21 mouse cellular contexts compared by ENCODE assay signal in the genomic region with DNA sequence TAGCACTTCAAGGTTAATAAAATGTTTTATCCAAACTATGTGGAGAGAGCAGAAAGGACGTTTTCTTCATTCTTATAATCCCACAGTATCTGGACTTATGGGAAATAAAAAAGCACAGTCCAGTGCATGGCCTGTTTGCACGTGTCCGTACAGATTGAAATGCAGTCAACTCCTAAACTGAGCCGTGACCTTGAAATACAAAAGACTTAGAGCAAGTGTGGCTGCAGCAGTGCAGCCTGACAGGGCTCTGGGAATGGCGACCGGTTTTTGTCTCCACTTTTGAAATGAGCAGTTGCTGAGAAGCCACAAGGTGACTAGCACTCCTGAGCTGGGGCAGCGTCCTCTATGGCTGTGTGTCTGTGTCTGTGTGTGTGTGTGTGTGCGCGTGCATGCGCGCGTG.
A peak's percentile ranks its signal among the peaks of the same experiment; 100 is the strongest.
DNase-seq lines count a peak whose midpoint lies in the region; ATAC-seq and TF ChIP-seq lines count a peak whose summit lies in the region.
"Had no signal": no experiment of that assay in that cellular context is flagged by ENCODE, and none has a peak within 500 bp of the region (broad histone marks: within the 10 kb centered on the region; RNA-seq: fewer than 3 reads in every experiment).

No protein-coding gene starts in this region.

- ATAC-seq in embryonic facial prominence, embryonic 14.5 days (ENCODE audit: low read depth) = no peak
- no peak for ATAC-seq in heart, embryonic 13.5 days (ENCODE audit: extremely low read depth, insufficient number of reproducible peaks, low FRiP score, low TSS enrichment)
- peak; percentile 62 for ATAC-seq in heart, postnatal 0 days (ENCODE audit: insufficient read depth, low read depth)
- ATAC-seq: CD4-positive, CD25-positive, alpha-beta regulatory T cell, adult 4 months; forebrain, embryonic 15.5 days; hindbrain, embryonic 16.5 days; inflammation-experienced regulatory T-cells, adult 6 months; intestine, postnatal 0 days had no signal

- no peaks in the 10 kb centered on the region for H3K4me1 ChIP-seq in embryonic facial prominence, embryonic 14.5 days (ENCODE audit: control insufficient read depth, insufficient read depth, low read length)
- no peaks in the 10 kb centered on the region for H3K4me1 ChIP-seq in embryonic facial prominence, embryonic 10.5 days
- H3K4me1 ChIP-seq in heart, embryonic 13.5 days = peaks cover 19% of the 10 kb centered on the region
- 0 out of 2 replicates have a peak, but pooled peaks cover 7% of the 10 kb centered on the region for H3K4me1 ChIP-seq in heart, postnatal 0 days (ENCODE audit: control insufficient read depth, insufficient read depth)
- H3K4me1 ChIP-seq: forebrain, embryonic 15.5 days; hindbrain, embryonic 12.5 days had no signal

- TF ChIP-seq EP300 in heart, postnatal 0 days (IDR thresholded peaks at IDR 0.05; ENCODE audit: low read depth) = no peak

- no peaks in the 10 kb centered on the region for H3K9me3 ChIP-seq in embryonic facial prominence, embryonic 14.5 days (ENCODE audit: control insufficient read depth, low read length)
- H3K9me3 ChIP-seq in embryonic facial prominence, embryonic 10.5 days = no peaks in the 10 kb centered on the region
- H3K9me3 ChIP-seq in heart, embryonic 13.5 days = no peaks in the 10 kb centered on the region
- no peaks in the 10 kb centered on the region for H3K9me3 ChIP-seq in heart, postnatal 0 days (replicated peaks; ENCODE audit: control insufficient read depth, low read length)
- H3K9me3 ChIP-seq: forebrain, embryonic 15.5 days; hindbrain, embryonic 12.5 days had no signal

- no peak overlapping the region for H3K4me3 ChIP-seq in embryonic facial prominence, embryonic 14.5 days (ENCODE audit: low read depth, low read length)
- H3K4me3 ChIP-seq in embryonic facial prominence, embryonic 10.5 days = no peak overlapping the region
- H3K4me3 ChIP-seq in heart, embryonic 13.5 days = no peak overlapping the region
- H3K4me3 ChIP-seq in heart, postnatal 0 days (ENCODE audit: low read depth, low read length) = no peak overlapping the region
- H3K4me3 ChIP-seq in macrophage (ENCODE audit: inconsistent target) = no peak overlapping the region
- H3K4me3 ChIP-seq: forebrain, embryonic 15.5 days; hindbrain, embryonic 12.5 days had no signal

- H3K36me3 ChIP-seq in embryonic facial prominence, embryonic 14.5 days (ENCODE audit: control insufficient read depth, insufficient read depth, low read length) = peaks cover 85% of the 10 kb centered on the region
- peaks cover 99% of the 10 kb centered on the region for H3K36me3 ChIP-seq in embryonic facial prominence, embryonic 10.5 days (replicated peaks)
- H3K36me3 ChIP-seq in heart, embryonic 13.5 days = peaks cover 92% of the 10 kb centered on the region
- H3K36me3 ChIP-seq in heart, postnatal 0 days (replicated peaks; ENCODE audit: control insufficient read depth, insufficient read depth, low read length) = peaks cover 44% of the 10 kb centered on the region
- peaks cover 38% of the 10 kb centered on the region for H3K36me3 ChIP-seq in macrophage (ENCODE audit: inconsistent target)

- no peak overlapping the region for H3K27ac ChIP-seq in embryonic facial prominence, embryonic 14.5 days (replicated peaks; ENCODE audit: low read depth, low read length)
- H3K27ac ChIP-seq in embryonic facial prominence, embryonic 10.5 days (replicated peaks) = no peak overlapping the region
- peak overlapping the region; percentile 46; the same call in 1 of the 2 replicates for H3K27ac ChIP-seq in heart, embryonic 13.5 days (replicated peaks)
- no peak overlapping the region for H3K27ac ChIP-seq in heart, postnatal 0 days (ENCODE audit: low read depth)
- H3K27ac ChIP-seq in macrophage = peak overlapping the region; percentile 99
- H3K27ac ChIP-seq: forebrain, embryonic 15.5 days; hindbrain, embryonic 12.5 days had no signal

- no peaks in the 10 kb centered on the region for H3K27me3 ChIP-seq in embryonic facial prominence, embryonic 14.5 days (replicated peaks; ENCODE audit: control insufficient read depth, insufficient read depth, low read length)
- H3K27me3 ChIP-seq in embryonic facial prominence, embryonic 10.5 days (replicated peaks; ENCODE audit: low read depth, poor library complexity, severe bottlenecking) = no peaks in the 10 kb centered on the region
- no peaks in the 10 kb centered on the region for H3K27me3 ChIP-seq in heart, embryonic 13.5 days (replicated peaks)
- no peaks in the 10 kb centered on the region for H3K27me3 ChIP-seq in heart, postnatal 0 days (ENCODE audit: control insufficient read depth, insufficient read depth, low read length)
- H3K27me3 ChIP-seq: forebrain, embryonic 15.5 days; hindbrain, embryonic 12.5 days had no signal

- WGBS in embryonic facial prominence, embryonic 14.5 days = 92% methylated on average over 12 of the region's 12 CpGs
- 94% methylated on average over 12 of the region's 12 CpGs for WGBS in embryonic facial prominence, embryonic 10.5 days
- WGBS in heart, embryonic 13.5 days = 72% methylated on average over 12 of the region's 12 CpGs
- 68% methylated on average over 12 of the region's 12 CpGs for WGBS in heart, postnatal 0 days
- WGBS in macrophage (ENCODE audit: missing documents) = 97% methylated on average over 11 of the region's 12 CpGs

- no peak overlapping the region for H3K4me2 ChIP-seq in embryonic facial prominence, embryonic 14.5 days (ENCODE audit: low read depth, low read length)
- no peak overlapping the region for H3K4me2 ChIP-seq in heart, embryonic 13.5 days
- no peak overlapping the region for H3K4me2 ChIP-seq in heart, postnatal 0 days (ENCODE audit: low read depth, low read length)
- H3K4me2 ChIP-seq: forebrain, embryonic 15.5 days; hindbrain, embryonic 12.5 days had no signal

- TF ChIP-seq CTCF in heart, postnatal 0 days (IDR thresholded peaks at IDR 0.05; ENCODE audit: low read depth) = no peak

- DNase-seq in embryonic facial prominence, embryonic 14.5 days (ENCODE audit: low spot score) = no peak
- DNase-seq in embryonic facial prominence, embryonic 10.5 days (ENCODE audit: low spot score) = no peak
- no peak for DNase-seq in heart, postnatal 10 days
- DNase-seq in heart, postnatal 0 days (ENCODE audit: low spot score) = no peak
- DNase-seq in heart, postnatal 4 days = no peak
- no peak for DNase-seq in testis, postnatal 14 days (ENCODE audit: low spot score)
- DNase-seq: adrenal gland, adult 2 months; adrenal gland, postnatal 25 days; B cell, adult 2 months; cerebellum, adult 2 months; cerebellum, postnatal 10 days; heart, postnatal 36 days; kidney, adult 8-10 months had no signal

- intact Hi-C loops in heart, postnatal 10 days (cut with DNase I) = no loop called here

- H3K79me2 ChIP-seq in macrophage (ENCODE audit: inconsistent target) = no peaks in the 10 kb centered on the region

- H3K9ac ChIP-seq in embryonic facial prominence, embryonic 14.5 days (ENCODE audit: low read depth, low read length) = 0 out of 2 replicates have a peak overlapping the region, but pooled peaks have one; percentile 8
- H3K9ac ChIP-seq in heart, embryonic 13.5 days = peak overlapping the region; percentile 4; the same call in 1 of the 2 replicates
- H3K9ac ChIP-seq in heart, postnatal 0 days (replicated peaks; ENCODE audit: low read depth, low read length) = no peak overlapping the region
- H3K9ac ChIP-seq: forebrain, embryonic 15.5 days; hindbrain, embryonic 12.5 days had no signal

Comparison
In these comparisons a context has a peak if more than half of its experiments do, and no peak if none do; other contexts are left out.
1. H3K27ac ChIP-seq: peak in heart, embryonic 13.5 days (single experiment) and macrophage (single experiment); none in embryonic facial prominence, embryonic 14.5 days (single experiment), embryonic facial prominence, embryonic 10.5 days (single experiment) and heart, postnatal 0 days (single experiment).